Mouse (Mus musculus) kidney, postnatal 25 days (tissue): ENCODE data around the gene Spata5.
"Not testable (repeated sequence)": the region's sequence is repeated elsewhere in the genome, so short reads cannot be mapped to it uniquely, and the experiment has no call there.

Experiments used
- DNase-seq, 2 experiments: peaks; one replicate each; pipeline ENCODE4 v3.0.0; 2021; ENCODE audit warnings: mixed read lengths in 2 of 2

Spata5 gene

DNA sequence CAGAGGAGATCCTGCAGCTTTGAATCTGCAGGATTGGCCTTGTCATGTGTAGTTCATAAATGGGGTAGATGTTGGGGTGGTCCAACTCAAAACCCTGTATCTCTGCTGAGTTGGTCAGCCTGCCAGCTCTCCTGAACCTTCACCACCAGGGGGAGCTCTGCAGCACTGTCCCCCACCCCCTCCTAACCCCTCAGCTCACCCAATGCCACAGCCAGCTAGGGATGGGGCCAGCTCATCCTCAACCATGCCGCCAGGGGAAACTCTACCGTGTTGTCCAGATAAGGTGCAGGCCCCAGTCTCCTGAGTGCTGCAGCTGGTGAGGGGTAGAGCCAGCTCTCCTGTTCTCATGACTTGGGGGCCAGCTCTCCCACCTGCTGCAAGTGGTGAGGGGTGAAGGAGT is 95.8 kb downstream of the Spata5 start:
- DNase-seq: peak; percentile 49 to 63

GRCm38 (mm10) chr3:37516379-37516778 is 96.7 kb downstream of the Spata5 start:
- DNase-seq: no peak

- DNase-seq: no peak
Measured at GRCm38 (mm10) chr3:37518611-37519010, 98.9 kb downstream of the Spata5 start.

DNA sequence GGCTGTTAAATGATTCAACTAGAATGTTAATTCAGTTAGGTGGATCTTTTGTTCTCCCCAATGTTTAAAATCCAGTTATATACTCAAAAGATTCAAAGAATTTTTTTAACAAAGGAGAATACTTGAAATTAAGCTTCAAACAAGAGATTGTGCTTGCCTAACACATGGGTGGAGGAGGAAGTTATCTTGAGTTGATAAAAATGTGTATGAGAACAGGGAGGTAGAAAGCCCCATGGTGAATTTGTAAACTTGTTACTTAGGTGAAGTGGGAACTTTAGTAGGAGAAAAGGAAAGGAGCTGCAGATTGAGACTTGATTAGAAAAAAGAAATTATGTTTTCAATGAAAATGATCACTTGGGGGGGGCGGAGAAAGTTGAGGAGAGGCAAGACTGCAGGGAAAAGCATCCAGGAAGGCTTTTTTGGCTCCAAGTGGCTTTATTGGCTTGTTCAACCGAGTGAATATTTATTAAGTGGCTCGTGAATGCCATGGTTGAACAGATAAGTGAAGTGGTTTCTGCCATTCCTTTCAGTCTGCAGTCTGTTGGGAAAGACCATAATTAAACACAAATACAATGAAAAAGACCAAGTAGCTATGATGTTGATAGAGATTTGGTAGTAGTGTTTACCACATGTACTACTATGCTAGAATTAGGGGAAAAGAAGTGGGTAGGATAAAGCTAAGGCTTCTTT is 100.8 kb downstream of the Spata5 start:
- no peak for DNase-seq

DNA sequence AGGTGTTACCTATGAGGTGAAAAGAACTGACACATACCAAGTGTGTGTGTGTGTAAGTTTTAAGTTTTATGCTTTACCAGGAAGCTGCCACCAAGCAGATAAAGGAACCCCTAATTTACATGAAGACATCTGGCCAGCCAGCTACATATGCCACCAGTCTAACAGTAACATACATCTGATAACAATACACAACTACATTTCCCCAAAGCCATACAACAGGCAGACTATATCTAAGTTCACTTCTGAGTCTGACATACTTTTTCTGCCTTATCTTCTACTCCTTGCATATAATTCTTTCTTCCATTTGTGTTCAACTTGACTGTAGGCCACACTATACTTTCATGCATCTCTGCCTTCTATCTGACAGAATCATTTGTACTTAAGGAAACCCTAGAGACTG is 112.4 kb downstream of the Spata5 start:
- no peak for DNase-seq

DNA sequence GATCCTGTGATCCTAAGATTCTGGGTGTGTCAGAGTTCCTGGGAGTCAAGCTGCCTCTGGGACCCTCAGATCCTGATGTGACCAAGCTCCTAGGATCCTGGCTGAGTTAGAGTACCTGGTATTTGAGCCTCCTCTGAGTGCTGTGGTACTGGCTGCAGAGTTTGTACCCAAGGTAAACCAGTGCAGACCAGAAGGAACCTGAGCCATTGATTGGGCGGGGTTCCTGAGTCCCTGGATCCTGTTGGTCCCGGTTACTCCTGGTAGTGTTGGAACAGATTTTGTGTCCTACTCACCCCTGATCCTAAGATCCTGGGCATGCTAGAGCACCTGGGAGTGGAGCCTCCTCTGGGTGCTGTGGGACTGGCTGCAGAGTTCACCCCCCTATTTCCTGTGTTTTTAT is 121.0 kb downstream of the Spata5 start:
- DNase-seq: not testable (repeated sequence)

- no peak for DNase-seq
Measured at GRCm38 (mm10) chr3:37546351-37546750, 126.7 kb downstream of the Spata5 start.

- no peak for DNase-seq
Measured at GRCm38 (mm10) chr3:37550190-37550589, 130.5 kb downstream of the Spata5 start.

DNA sequence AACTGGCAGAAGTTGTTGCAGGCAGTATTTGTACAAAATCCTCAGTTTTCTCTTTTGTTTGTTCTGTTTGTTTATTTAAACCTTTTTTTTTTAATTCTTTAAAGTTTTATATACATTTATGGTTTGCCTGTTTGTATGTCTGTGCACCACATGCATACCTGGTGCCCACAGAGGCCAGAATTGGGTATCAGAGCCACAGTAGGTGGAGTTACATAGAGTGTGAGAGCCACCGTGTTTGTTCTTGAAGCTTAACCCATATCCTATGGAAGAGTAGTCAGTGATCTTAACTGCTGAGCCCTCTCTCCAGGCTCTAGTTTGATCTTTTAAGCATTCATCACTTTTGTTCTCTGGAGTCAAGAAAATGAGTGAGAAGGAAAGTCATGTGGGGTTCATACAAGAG is 130.9 kb downstream of the Spata5 start:
- DNase-seq: no peak

DNA sequence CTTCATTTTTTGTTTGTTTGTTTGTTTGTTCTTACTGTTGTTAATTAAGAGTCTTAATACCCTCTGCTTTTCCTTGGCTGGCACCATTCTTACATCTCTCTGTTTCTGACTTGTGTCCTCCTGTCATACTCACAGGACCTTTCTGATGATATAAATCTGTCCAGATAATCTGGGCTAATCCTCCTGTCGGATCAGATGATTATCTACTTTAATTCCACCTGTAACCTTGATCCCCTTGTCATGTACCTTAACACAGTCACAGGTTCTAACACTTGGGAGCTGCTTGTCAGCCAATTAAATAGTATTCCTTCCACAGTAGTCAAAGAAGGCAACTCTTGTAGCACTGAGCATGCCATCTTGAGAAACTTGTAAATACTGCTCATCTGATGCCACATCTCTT is 131.8 kb downstream of the Spata5 start:
- DNase-seq: no peak

DNA sequence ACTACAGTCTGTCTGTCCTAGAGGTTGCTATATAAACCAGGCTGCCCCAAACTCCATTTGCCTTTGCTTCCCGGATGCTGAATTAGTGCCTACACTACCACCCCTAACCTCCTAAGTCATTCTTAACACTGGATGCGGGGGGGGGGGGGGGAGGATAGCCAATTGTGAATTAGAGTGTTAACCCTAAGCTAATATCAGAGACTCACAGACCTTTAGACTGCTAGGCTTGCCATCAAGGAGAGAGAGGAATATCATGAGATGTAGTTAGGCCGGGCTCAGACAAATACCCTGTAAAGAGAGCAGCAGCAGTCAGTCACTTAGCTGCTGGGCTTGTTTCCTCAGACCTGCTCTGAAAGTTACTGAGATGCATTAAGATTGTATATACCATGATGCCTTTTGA is 132.5 kb downstream of the Spata5 start:
- DNase-seq: no peak

DNA sequence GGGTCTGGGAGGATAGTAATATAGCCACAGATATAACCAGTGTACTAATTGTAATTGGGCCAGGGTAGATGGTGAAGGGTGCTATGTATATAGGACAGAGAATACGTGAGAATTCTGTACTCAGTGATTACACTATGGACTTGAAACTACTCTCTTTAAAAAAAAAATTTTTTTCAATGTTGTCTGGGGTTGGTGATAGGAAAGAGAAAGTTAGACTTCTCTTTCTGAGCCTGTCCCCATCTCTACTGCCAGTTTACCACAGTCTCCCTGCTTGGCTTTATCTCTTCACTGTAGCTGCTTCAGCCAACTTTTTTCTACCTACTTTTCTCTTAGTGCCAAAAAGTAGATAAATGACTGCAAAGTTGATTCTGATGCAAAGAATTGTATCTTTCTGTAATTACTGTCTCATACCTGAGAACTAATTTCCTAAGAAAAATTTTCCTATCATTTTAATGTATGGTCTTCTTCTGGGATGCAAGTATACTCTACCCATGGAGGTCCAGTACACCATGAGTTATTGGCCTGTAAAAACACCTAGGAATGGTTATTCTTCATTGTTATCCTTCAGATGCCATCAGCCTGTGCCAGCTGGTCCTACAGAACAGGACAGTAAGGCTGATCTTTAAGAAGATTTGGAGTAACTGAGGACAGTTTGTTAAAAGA is 133.8 kb downstream of the Spata5 start:
- no peak for DNase-seq

DNA sequence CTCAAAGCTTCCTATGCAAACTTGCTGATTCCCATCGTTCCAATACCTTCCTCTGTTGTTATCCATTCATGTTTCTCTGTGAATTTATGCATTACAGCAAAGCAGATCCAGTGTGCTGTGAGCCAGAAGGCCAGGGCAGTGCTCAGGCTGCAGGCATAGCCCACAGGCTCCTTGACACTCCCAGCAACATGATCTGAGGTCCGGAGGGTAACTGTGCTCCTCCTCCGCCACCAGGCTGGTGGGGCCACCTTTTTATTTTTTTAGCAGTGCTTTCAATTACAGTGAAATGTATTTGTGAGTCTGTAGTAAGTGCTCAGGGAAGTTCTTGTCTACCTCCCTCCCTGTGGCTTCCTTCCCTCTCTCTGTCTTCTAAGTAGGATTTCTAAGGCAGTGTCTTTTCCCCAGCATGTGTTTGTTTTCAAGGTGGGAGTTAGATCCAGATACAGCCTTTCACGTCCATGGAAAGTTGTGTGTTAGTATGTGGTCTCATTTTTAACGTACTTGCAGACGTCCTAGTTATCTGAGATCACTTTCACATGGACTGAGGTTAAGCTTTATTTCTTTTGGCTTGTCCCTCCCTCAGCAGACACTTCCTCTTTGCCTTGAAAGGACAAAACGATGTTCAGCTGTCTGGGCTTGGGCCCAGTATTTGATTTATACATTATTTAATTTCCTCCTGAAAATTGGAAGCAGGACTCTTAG is 136.9 kb downstream of the Spata5 start:
- DNase-seq: peak in 1 of 2 experiments; percentile 17

DNA sequence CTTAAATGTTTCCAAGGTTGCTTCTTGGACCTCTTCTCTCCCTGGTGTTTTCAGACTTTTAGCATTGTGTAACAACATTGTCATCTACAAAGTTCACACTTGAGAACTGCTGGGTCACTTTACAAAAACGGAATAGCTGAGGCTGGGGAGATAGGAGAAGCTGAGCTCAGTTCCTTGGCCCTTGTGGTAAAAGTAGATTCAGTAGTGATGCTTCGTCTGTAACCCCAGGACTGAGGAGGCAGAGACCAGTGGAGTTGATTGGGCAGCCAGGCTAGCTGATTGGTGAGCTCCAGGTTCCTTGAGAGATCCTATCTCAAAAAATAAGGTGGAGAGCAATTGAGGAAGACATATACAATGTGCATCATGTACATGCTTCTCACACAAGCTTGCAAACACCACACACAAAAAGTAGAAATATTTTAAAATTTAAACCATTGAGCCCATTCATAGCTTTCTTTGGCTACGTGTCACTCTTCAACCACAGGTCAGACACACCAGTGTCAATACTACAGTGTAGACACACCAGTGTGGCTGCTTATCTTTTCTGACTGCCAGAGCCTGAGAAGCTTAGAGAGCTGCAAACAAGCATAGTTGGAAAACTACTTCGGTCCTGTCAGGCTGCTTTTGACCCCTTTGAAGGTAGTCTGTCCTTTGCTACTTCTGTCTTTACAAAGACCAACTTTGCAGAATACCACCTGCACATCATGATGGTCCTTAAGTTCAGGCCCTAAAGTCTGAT is 138.2 kb downstream of the Spata5 start:
- DNase-seq: no peak

GRCm38 (mm10) chr3:37559339-37559738 is 139.6 kb downstream of the Spata5 start:
- DNase-seq: no peak

DNA sequence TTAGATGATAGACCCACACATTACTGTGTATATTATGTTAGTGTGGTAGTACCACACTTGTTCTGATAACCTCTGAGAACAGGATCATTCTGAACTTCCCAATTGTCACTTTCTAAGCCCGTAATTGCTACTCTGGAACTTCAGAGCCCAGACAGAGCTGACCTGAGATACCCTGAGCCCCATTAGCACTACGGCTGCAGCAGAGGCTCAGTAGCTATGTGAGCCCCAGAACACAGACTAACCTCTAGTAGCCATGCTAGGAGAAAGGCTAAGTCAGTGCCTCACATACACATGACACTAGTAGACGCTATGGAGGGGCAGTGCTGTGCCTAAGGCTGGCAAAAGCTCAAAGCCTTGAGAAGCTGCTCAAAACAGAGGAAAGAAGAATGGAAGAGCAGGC is 141.8 kb downstream of the Spata5 start:
- DNase-seq: no peak

GRCm38 (mm10) chr3:37566097-37566496 is 146.4 kb downstream of the Spata5 start:
- DNase-seq: no peak

- DNase-seq: no peak
Measured at GRCm38 (mm10) chr3:37567505-37567904, 147.8 kb downstream of the Spata5 start.

DNA sequence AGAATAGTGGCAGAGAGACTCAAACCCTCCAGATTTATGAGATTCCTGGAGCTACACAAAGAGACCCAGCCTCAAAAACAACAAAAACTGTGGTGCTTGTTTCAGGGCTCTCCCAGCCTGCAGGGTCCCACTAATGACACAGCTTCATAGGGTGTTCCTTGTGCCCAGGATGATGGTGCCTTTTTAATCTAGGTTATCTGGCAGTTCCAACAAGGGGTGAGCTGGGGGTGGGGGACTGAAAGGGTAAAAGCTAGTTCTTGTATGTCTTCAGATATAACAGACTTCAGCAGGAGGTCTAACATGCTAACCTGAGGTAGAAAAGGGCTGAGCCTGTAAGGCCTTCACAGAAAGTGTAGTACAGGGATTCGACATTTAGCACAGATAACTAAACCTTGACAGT is 149.1 kb downstream of the Spata5 start:
- DNase-seq: no peak

DNA sequence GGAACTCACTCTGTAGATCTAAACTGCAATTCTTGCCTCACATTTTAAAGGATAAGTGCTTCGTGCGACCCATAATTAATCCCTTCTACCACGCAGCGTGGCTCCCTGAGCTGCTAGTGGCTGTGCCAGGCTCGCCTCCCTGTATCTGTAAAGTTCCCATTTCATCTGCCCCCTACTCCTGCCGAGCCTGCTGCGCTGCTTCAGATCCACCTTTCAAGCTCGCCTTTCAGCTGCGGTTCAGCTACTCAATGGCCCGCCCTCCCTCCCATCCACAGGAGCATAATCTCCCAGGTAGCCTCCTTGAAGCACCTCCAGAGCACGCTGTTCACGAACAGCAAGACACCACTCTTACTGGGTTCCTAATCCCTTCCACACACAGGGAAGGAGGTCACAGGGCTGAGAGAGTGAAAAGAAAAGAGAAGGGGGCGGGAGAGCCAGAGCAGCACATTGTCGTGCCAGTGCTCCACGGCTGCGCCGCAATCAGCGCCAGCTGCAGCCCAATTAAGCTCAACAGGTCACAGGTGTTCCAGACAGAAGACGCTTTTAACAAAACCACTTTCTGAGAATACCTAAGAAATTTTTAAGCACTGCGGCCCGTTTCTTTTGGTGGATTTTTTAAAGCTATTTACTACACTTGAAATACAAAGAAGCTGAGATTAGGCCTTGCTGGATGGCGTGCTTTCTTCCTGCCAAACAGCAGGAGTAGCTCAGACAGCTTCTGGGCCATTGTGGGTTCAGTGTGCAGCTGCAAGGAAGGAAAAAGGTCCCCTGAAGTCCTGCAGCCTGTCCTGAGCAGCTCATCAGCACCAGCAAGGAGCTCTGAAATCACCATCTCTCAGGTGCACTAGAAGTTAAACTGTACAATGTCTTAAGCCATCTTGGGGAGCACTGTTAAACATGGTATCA is 150.2 kb downstream of the Spata5 start:
- no peak for DNase-seq

GRCm38 (mm10) chr3:37571633-37572032 is 151.9 kb downstream of the Spata5 start:
- no peak for DNase-seq

DNA sequence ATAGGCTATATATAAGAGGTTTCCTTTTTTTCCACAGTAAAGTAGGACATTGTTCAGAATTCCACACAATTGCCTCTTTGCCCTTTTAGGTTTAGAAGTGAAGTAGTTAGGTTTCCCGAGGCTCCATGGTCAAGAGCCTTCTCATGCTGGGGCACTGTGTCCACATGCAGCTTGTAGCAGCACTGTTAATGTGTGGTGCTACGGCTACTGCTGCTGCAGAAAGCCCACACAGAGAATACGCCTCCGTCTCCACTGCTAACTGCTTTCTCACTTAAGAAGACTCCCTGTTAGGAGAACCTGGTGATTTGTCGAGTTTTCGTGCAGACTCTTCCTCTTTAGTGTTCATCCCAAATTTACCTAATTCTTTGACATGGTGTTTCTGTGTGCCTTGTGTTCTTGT is 152.4 kb downstream of the Spata5 start:
- DNase-seq: no peak
